8 mouse cellular contexts compared by ENCODE assay signal in genomic region chr10:128092506-128093495, GRCm38 (mm10). TPM values are rescaled to one million over a fixed set of nuclear protein-coding genes. Genes with fewer than 3 reads are reported as not detected.
DNase-seq lines count a peak whose midpoint lies in the region; ATAC-seq and TF ChIP-seq lines count a peak whose summit lies in the region.

No protein-coding gene starts in this region.

- no peak for DNase-seq in Patski (ENCODE audit: low read depth, low spot score)
- peak; percentile 81 for DNase-seq in cerebellum, adult 9-10 months
- peak; percentile 67 for DNase-seq in forelimb bud, embryonic 11.5 days (ENCODE audit: low read depth, low spot score)
- peak; percentile 82 for DNase-seq in hindbrain, embryonic 10.5 days (ENCODE audit: low spot score)
- peak; percentile 61 to 68 for DNase-seq in layer of hippocampus, postnatal 25 days (ENCODE audit: extremely low spot score in 1 of 2, low spot score in 1 of 2)
- peak; percentile 90 to 92 for DNase-seq in lung, postnatal 4 days
- peak; percentile 77 for DNase-seq in right cerebral cortex, adult 18-20 months
- peak; percentile 73 for DNase-seq in urinary bladder, adult 2 months (ENCODE audit: low spot score)

- peaks cover 31% of the 10 kb centered on the region for H3K36me3 ChIP-seq in hindbrain, embryonic 10.5 days

- POLR2A ChIA-PET in Patski (lab: Charles Lee): interaction anchor here (0.6 to 2.9 kb wide), 5 partner anchors 9 to 252 kb away, joined by 3 to 20 read pairs (median 4); partner anchors contain the start of gene Atp5b

- no peaks in the 10 kb centered on the region for H3K9me3 ChIP-seq in hindbrain, embryonic 10.5 days

- peak overlapping the region; percentile 81 for H3K4me3 ChIP-seq in hindbrain, embryonic 10.5 days

- peak overlapping the region; percentile 93 for H3K27ac ChIP-seq in hindbrain, embryonic 10.5 days

- in situ Hi-C loops in Patski (cut with MboI; ENCODE audit: low pct_unique_long_range_greater_than_20kb): no loop called here

- WGBS in hindbrain, embryonic 10.5 days: under 1% methylated on average over 87 of the region's 88 CpGs

- CTCF ChIA-PET in Patski (lab: Charles Lee): interaction anchor here (0.6 to 4.7 kb wide), 7 partner anchors 10 to 253 kb away, joined by 3 to 44 read pairs (median 6); partner anchors contain the start of gene Atp5b

- H3K27me3 ChIP-seq in Patski: no peaks in the 10 kb centered on the region
- H3K27me3 ChIP-seq in hindbrain, embryonic 10.5 days (ENCODE audit: insufficient read depth, poor library complexity, severe bottlenecking): no peaks in the 10 kb centered on the region

- peak; percentile 49 for ATAC-seq in Patski

- peaks cover 70% of the 10 kb centered on the region for H3K4me1 ChIP-seq in hindbrain, embryonic 10.5 days (replicated peaks)

- TF ChIP-seq CTCF in Patski (IDR thresholded peaks at IDR 0.05): no peak

RNA-seq across cellular contexts. Expression of gene Baz2a, which starts 1.4 kb away (rescaled TPM):
- polyA plus RNA-seq in Patski (2021): 45.8 TPM
- polyA plus RNA-seq in hindbrain, embryonic 10.5 days (2016; fragmentation: Nextera tagmentation; extraction: Ambion mirVana): 16.2 and 17.0 TPM in 2 replicates
- 10 to 100 TPM; 32.2 to 42.5 TPM for total RNA-seq in layer of hippocampus, postnatal 25 days (2021)
- 29.1 and 31.5 TPM in 2 replicates for polyA plus RNA-seq in urinary bladder, adult 2 months (2012; rRNA removed)

RNA-seq across cellular contexts. Expression of gene Atp5b, which starts 9.7 kb away (rescaled TPM):
- polyA plus RNA-seq in Patski (2021): 2,546 TPM
- 2,236 and 2,265 TPM in 2 replicates for polyA plus RNA-seq in hindbrain, embryonic 10.5 days (2016; fragmentation: Nextera tagmentation; extraction: Ambion mirVana)
- total RNA-seq in layer of hippocampus, postnatal 25 days (2021): 1,000 to 10,000 TPM; 1,588 to 1,852 TPM
- polyA plus RNA-seq in urinary bladder, adult 2 months (2012; rRNA removed): 1,011 and 1,131 TPM in 2 replicates

RNA-seq across cellular contexts. Expression of gene Ptges3, which starts 34.0 kb away (rescaled TPM):
- polyA plus RNA-seq in Patski (2021): 141 TPM
- polyA plus RNA-seq in hindbrain, embryonic 10.5 days (2016; fragmentation: Nextera tagmentation; extraction: Ambion mirVana): 544 and 661 TPM in 2 replicates
- 100 to 1,000 TPM; 134 to 145 TPM for total RNA-seq in layer of hippocampus, postnatal 25 days (2021)
- 72.0 and 90.7 TPM in 2 replicates for polyA plus RNA-seq in urinary bladder, adult 2 months (2012; rRNA removed)

RNA-seq across cellular contexts. Expression of gene Naca, which starts 57.4 kb away (rescaled TPM):
- polyA plus RNA-seq in Patski (2021): 764 TPM
- 790 and 883 TPM in 2 replicates for polyA plus RNA-seq in hindbrain, embryonic 10.5 days (2016; fragmentation: Nextera tagmentation; extraction: Ambion mirVana)
- 100 to 1,000 TPM; 317 to 351 TPM for total RNA-seq in layer of hippocampus, postnatal 25 days (2021)
- 331 and 455 TPM in 2 replicates for polyA plus RNA-seq in urinary bladder, adult 2 months (2012; rRNA removed)
